Mouse (Mus musculus) liver, adult 2 months (tissue): Measurements from ENCODE around the gene Pes1.

Source experiments
- CTCF ChIP-seq: fragments of 200-500 bp; IDR thresholded peaks from 2 replicates; pipeline ENCODE4 v1.5.1; 2011; ENCODE audit warnings: low read depth, low read length, control low read depth
- POLR2A ChIP-seq: fragments of 200-500 bp; IDR thresholded peaks from 2 replicates; pipeline ENCODE4 v1.6.1; 2011; ENCODE audit warnings: low read length, control low read depth; ENCODE audit not compliant: insufficient read depth; ENCODE audit errors: extremely low read depth

GRCm38 (mm10) chr11:3999547-3999946, 35.8 kb downstream of the Pes1 start:
- no peak for TF ChIP-seq CTCF
- TF ChIP-seq POLR2A: no peak
